Mouse (Mus musculus): ENCODE data around the gene Spata13. TPM values are rescaled to one million over a fixed set of nuclear protein-coding genes. Genes with fewer than 3 reads are reported as not detected.

The Spata13 gene
- polyA plus RNA-seq, 1 experiment from 2014 or later: 11.2 TPM

DNA sequence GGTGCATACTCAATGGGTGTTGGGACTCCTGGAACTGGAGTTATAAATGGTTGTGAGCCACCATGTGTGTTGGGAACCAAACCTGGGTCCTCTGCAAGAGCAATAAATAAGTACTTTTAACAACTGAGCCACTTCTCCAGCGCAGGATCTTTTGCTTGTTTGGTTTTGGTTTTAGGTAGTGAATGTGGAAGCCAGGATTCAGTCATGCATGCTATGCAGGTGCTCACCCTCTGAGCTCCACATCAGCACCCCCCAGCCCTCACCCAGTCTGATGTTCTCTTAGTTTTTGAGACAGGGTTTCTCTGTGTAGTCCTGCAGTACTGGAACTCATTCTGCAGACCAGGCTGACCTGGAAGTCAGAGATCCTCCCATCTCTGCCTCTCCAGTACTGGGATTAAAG, 8.3 kb downstream of the Spata13 start:
- no peaks in the 10 kb centered on the region; the same call in 1 of the 2 replicates for H3K4me1 ChIP-seq (replicated peaks; ENCODE audit: control insufficient read depth, insufficient read depth)
- H3K36me3 ChIP-seq (ENCODE audit: control insufficient read depth, insufficient read depth, low read length): 0 out of 2 replicates have a peak, but pooled peaks cover 3% of the 10 kb centered on the region
- DNase-seq (ENCODE audit: low spot score) (no peak), ATAC-seq (ENCODE audit: low FRiP score, low TSS enrichment) (no peak)
- TF ChIP-seq EP300 (optimal IDR thresholded peaks at IDR 0.05): no peak
- TF ChIP-seq CTCF (IDR thresholded peaks at IDR 0.05; ENCODE audit: low read depth): no peak
- WGBS: 88% methylated on average over 1 of the region's 1 CpGs
- H3K27me3 ChIP-seq (ENCODE audit: control insufficient read depth, insufficient read depth, low read length): no peaks in the 10 kb centered on the region
- H3K9me3 ChIP-seq (ENCODE audit: control insufficient read depth, low read length): no peaks in the 10 kb centered on the region
- no peak overlapping the region for H3K4me2 ChIP-seq (replicated peaks; ENCODE audit: low read depth)
- H3K4me3 ChIP-seq (ENCODE audit: low read depth, low read length): no peak overlapping the region
- no peak overlapping the region for H3K27ac ChIP-seq (replicated peaks)
- H3K9ac ChIP-seq (ENCODE audit: low read length): no peak overlapping the region

DNA sequence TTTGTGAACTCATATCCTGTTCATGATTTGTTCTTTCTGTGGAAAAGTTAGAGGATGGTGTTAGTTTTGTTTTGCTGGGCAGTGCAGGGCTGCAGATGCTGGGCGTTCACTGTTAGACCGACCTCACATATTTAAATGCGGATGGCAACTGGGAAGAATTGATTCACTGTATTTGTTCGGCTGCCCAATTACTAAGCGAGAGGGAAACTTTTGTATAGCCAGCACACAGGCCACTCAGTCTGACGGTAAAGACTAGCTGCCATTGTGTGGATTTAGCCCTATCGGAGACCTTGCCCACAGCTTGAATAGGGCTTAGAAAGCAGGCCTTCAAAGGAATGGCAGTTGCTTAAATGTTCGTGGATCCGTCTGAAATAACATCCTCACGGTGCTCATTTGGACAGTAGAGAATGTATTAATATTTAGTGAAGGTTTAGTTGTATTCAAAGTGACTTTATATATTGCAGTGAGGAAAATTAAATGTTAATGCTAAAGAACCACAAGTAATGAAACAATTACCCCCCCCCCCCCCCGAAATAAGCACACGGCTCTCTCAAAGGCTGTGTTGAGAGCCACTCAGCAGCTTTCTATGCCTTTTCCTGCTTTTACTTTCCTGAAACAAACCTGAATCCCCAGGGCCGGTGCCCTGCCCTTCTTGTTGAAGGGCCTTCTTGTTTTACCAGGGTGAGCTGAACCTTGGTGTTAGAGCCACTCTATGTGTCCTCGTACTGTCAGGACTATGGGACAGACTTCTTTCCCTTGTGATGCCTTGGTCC, 9.5 kb downstream of the Spata13 start:
- H3K36me3 ChIP-seq (ENCODE audit: control insufficient read depth, insufficient read depth, low read length): 0 out of 2 replicates have a peak, but pooled peaks cover 3% of the 10 kb centered on the region
- H3K4me1 ChIP-seq (replicated peaks; ENCODE audit: control insufficient read depth, insufficient read depth): no peaks in the 10 kb centered on the region; the same call in 1 of the 2 replicates
- WGBS: 80% methylated on average over 14 of the region's 14 CpGs
- no peak for TF ChIP-seq EP300 (optimal IDR thresholded peaks at IDR 0.05)
- TF ChIP-seq CTCF (IDR thresholded peaks at IDR 0.05; ENCODE audit: low read depth): no peak
- H3K27me3 ChIP-seq (ENCODE audit: control insufficient read depth, insufficient read depth, low read length): no peaks in the 10 kb centered on the region
- no peak overlapping the region; the same call in 1 of the 2 replicates for H3K27ac ChIP-seq (replicated peaks)
- no peak overlapping the region for H3K4me3 ChIP-seq (ENCODE audit: low read depth, low read length)
- no peak overlapping the region for H3K4me2 ChIP-seq (replicated peaks; ENCODE audit: low read depth)
- DNase-seq (ENCODE audit: low spot score) (no peak), ATAC-seq (ENCODE audit: low FRiP score, low TSS enrichment) (no peak)
- no peak overlapping the region for H3K9ac ChIP-seq (ENCODE audit: low read length)
- no peaks in the 10 kb centered on the region for H3K9me3 ChIP-seq (ENCODE audit: control insufficient read depth, low read length)

DNA sequence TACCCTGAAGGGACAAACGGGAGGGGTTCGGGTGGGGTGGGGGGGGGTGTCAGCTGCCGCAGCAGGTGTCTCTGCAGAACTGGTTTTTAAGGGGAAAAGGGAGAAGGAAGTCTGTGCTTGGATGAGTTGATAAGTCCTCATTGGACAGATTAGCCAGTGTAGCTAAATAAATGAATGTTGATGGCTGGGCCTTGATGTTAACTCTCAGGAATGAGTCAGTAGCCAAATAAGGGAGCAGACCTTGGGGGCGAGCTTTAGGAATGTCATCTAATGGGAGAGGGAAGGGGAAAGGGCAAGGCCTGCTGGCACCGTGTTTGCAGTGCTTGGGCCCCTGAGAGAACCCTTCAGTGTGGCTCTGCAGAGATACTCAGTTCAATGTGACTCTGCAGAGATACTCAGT, 12.6 kb downstream of the Spata13 start:
- H3K36me3 ChIP-seq (ENCODE audit: control insufficient read depth, insufficient read depth, low read length): no peaks in the 10 kb centered on the region
- no peak; the same call in 1 of the 2 replicates for ATAC-seq (ENCODE audit: low FRiP score, low TSS enrichment)
- no peak overlapping the region for H3K9ac ChIP-seq (ENCODE audit: low read length)
- no peak overlapping the region for H3K4me2 ChIP-seq (replicated peaks; ENCODE audit: low read depth)
- TF ChIP-seq EP300 (optimal IDR thresholded peaks at IDR 0.05) (no peak), CTCF (IDR thresholded peaks at IDR 0.05; ENCODE audit: low read depth) (no peak)
- DNase-seq (ENCODE audit: low spot score): no peak
- H3K27ac ChIP-seq (replicated peaks): no peak overlapping the region
- H3K27me3 ChIP-seq (ENCODE audit: control insufficient read depth, insufficient read depth, low read length): no peaks in the 10 kb centered on the region
- no peak overlapping the region for H3K4me3 ChIP-seq (ENCODE audit: low read depth, low read length)
- 48% methylated on average over 5 of the region's 5 CpGs for WGBS
- no peaks in the 10 kb centered on the region for H3K4me1 ChIP-seq (replicated peaks; ENCODE audit: control insufficient read depth, insufficient read depth)
- H3K9me3 ChIP-seq (ENCODE audit: control insufficient read depth, low read length): no peaks in the 10 kb centered on the region

DNA sequence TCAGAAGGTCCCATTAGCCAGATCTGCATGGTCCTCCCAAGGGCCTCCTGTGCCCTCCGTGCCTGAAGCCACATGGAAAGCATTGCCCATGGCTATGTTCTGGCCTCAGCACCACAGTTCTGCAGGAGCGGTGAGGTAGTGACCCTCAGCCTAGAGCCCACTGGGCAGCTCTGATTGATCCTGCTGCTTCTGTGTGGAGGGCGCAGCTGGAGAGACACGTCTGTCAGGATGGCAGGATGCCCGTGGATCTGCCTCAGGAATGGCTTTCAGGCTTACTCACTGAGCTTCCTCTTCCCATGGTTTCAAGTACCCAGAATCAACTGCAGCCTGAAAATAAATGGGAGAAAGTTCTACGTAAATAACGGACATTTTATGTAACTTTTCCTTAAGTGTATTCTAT, 14.1 kb downstream of the Spata13 start:
- DNase-seq (ENCODE audit: low spot score): no peak
- H3K4me1 ChIP-seq (replicated peaks; ENCODE audit: control insufficient read depth, insufficient read depth): no peaks in the 10 kb centered on the region

DNA sequence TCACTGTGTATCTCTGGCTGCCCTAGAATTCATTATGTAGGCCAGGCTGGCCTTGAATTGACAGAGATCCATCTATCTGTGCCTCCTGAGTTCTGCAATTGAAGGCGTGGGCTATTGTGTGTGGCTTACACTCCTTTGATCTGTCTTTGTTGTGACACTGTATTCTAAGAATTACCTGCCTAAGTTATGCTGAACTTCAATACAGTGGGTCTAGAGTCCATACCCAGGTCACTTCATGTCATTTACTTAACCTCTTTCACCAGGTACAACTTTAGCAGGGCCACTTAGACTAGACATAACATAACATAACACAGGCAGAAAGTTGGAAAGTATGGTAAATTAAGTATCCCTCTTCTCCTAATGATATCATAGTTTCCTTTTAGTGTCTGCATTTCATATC, 15.2 kb downstream of the Spata13 start:
- TF ChIP-seq EP300 (optimal IDR thresholded peaks at IDR 0.05) (no peak), CTCF (IDR thresholded peaks at IDR 0.05; ENCODE audit: low read depth) (no peak)
- H3K9ac ChIP-seq (ENCODE audit: low read length): no peak overlapping the region
- no peak for DNase-seq (ENCODE audit: low spot score)
- no peak overlapping the region for H3K27ac ChIP-seq (replicated peaks)
- H3K4me1 ChIP-seq (replicated peaks; ENCODE audit: control insufficient read depth, insufficient read depth): no peaks in the 10 kb centered on the region
- H3K4me3 ChIP-seq (ENCODE audit: low read depth, low read length): no peak overlapping the region
- no peaks in the 10 kb centered on the region for H3K9me3 ChIP-seq (ENCODE audit: control insufficient read depth, low read length)
- no peak overlapping the region for H3K4me2 ChIP-seq (replicated peaks; ENCODE audit: low read depth)
- H3K36me3 ChIP-seq (ENCODE audit: control insufficient read depth, insufficient read depth, low read length): no peaks in the 10 kb centered on the region
- ATAC-seq (ENCODE audit: low FRiP score, low TSS enrichment): no peak
- H3K27me3 ChIP-seq (ENCODE audit: control insufficient read depth, insufficient read depth, low read length): no peaks in the 10 kb centered on the region
- WGBS: 68% methylated on average over 1 of the region's 1 CpGs

More for the DNA sequence above, 14.1 kb downstream of the Spata13 start:
- no peak overlapping the region for H3K27ac ChIP-seq (replicated peaks)
- H3K27me3 ChIP-seq (ENCODE audit: control insufficient read depth, insufficient read depth, low read length): no peaks in the 10 kb centered on the region
- H3K4me3 ChIP-seq (ENCODE audit: low read depth, low read length): no peak overlapping the region
- TF ChIP-seq CTCF (IDR thresholded peaks at IDR 0.05; ENCODE audit: low read depth) (no peak), EP300 (optimal IDR thresholded peaks at IDR 0.05) (no peak)
- H3K9ac ChIP-seq (ENCODE audit: low read length): no peak overlapping the region
- WGBS: 87% methylated on average over 7 of the region's 7 CpGs
- H3K4me2 ChIP-seq (replicated peaks; ENCODE audit: low read depth): no peak overlapping the region
- ATAC-seq (ENCODE audit: low FRiP score, low TSS enrichment): no peak
- H3K36me3 ChIP-seq (ENCODE audit: control insufficient read depth, insufficient read depth, low read length): no peaks in the 10 kb centered on the region
- H3K9me3 ChIP-seq (ENCODE audit: control insufficient read depth, low read length): no peaks in the 10 kb centered on the region

DNA sequence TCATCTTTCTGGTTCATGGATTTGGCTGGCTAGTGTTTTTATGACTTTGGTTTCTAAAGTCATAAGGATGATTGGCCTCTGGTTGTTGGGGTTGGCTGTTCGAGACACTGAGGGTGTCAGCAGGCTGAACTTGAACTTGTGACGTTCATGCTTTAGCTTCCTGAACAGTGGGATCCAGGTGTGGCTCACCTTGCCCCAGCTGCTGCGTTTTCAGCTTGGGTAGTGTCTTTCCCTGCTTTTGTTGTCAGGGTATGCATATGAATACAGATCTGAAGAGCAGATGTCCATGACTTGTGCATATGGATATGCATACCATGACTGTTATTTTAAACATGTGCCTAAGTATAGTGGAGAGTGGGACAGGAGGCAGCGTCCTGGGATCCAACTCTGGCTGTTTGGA, 19.4 kb downstream of the Spata13 start:
- H3K27me3 ChIP-seq (ENCODE audit: control insufficient read depth, insufficient read depth, low read length): no peaks in the 10 kb centered on the region
- TF ChIP-seq EP300 (optimal IDR thresholded peaks at IDR 0.05) (no peak), CTCF (IDR thresholded peaks at IDR 0.05; ENCODE audit: low read depth) (no peak)
- no peaks in the 10 kb centered on the region for H3K36me3 ChIP-seq (ENCODE audit: control insufficient read depth, insufficient read depth, low read length)
- H3K9me3 ChIP-seq (ENCODE audit: control insufficient read depth, low read length): no peaks in the 10 kb centered on the region
- no peak overlapping the region for H3K27ac ChIP-seq (replicated peaks)
- 81% methylated on average over 4 of the region's 4 CpGs for WGBS
- ATAC-seq (ENCODE audit: low FRiP score, low TSS enrichment) (no peak), DNase-seq (ENCODE audit: low spot score) (no peak)
- H3K4me3 ChIP-seq (ENCODE audit: low read depth, low read length): no peak overlapping the region
- H3K4me1 ChIP-seq (replicated peaks; ENCODE audit: control insufficient read depth, insufficient read depth): no peaks in the 10 kb centered on the region
- H3K4me2 ChIP-seq (replicated peaks; ENCODE audit: low read depth): no peak overlapping the region
- H3K9ac ChIP-seq (ENCODE audit: low read length): no peak overlapping the region
